Mouse (Mus musculus): ENCODE data around the gene Fam76a. TPM values are rescaled to one million over a fixed set of nuclear protein-coding genes. Genes with fewer than 3 reads are reported as not detected.
A peak's percentile ranks its signal among the peaks of the same experiment; 100 is the strongest.

Fam76a gene
- total and polyA plus RNA-seq, 3 experiments = 13.3 to 45.1 (median 29.5) TPM

- Histone ChIP-seq H3K4me1 (ENCODE audit: control insufficient read depth, insufficient read depth, low read length) (no peaks in the 10 kb centered on the region), H3K36me3 (ENCODE audit: control insufficient read depth, insufficient read depth, low read length) (no peaks in the 10 kb centered on the region; the same call in 1 of the 2 replicates), H3K27me3 (ENCODE audit: control insufficient read depth, insufficient read depth, low read length) (no peaks in the 10 kb centered on the region), H3K79me2 (replicated peaks; ENCODE audit: control insufficient read depth, insufficient read depth, low read length) (0 out of 2 replicates have a peak, but pooled peaks cover 2% of the 10 kb centered on the region), H3K27ac (no peak overlapping the region), H3K4me3 (no peak overlapping the region), H3K9ac (ENCODE audit: low read depth, low read length) (no peak overlapping the region)
- DNase-seq = no peak
- intact Hi-C loops (cut with DNase I) = no loop called here
- TF ChIP-seq CTCF (IDR thresholded peaks at IDR 0.05) = no peak
- no peak for TF ChIP-seq POLR2A (IDR thresholded peaks at IDR 0.05; ENCODE audit: insufficient read depth, low read depth, low read length)
- no peak for TF ChIP-seq EP300 (IDR thresholded peaks at IDR 0.05; ENCODE audit: insufficient read depth, low read depth, low read length)
- WGBS = 78% methylated on average over 6 of the region's 6 CpGs
Observed at GRCm38 (mm10) chr4:132912156-132912555, 10.2 kb downstream of the Fam76a start.

DNA sequence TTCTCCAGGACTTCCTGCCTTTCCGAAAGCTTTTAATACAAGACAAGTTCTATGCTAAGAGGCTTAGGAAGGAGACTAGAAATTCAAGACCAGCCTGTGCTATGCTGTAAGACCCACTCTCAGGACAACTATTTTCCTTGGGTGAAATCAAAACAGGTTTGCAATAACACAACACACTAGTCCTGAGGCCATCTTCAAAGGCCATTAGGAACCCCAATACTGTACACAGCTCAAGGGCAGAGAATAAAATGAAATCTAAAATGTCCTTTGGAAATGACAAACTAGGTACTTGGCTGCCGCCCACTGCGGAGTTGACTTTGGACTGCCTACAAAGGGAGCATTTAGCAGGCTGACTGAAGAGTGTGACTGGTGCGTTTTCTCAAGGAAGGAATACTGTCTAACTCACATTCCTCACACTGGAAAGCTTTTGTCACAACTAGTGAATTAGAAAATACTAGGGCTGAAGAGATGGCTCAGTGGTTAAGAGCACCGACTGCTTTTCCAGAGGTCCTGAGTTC is 16.5 kb downstream of the Fam76a start:
- H3K9ac ChIP-seq (ENCODE audit: low read depth, low read length) = no peak overlapping the region
- TF ChIP-seq POLR2A (IDR thresholded peaks at IDR 0.05; ENCODE audit: insufficient read depth, low read depth, low read length) = no peak
- no peak for TF ChIP-seq EP300 (IDR thresholded peaks at IDR 0.05; ENCODE audit: insufficient read depth, low read depth, low read length)
- TF ChIP-seq CTCF (IDR thresholded peaks at IDR 0.05) = no peak
- no peak for DNase-seq
- no peaks in the 10 kb centered on the region for H3K79me2 ChIP-seq (replicated peaks; ENCODE audit: control insufficient read depth, insufficient read depth, low read length)
- H3K4me3 ChIP-seq = no peak overlapping the region
- H3K27me3 ChIP-seq (ENCODE audit: control insufficient read depth, insufficient read depth, low read length) = no peaks in the 10 kb centered on the region
- peaks cover 16% of the 10 kb centered on the region for H3K36me3 ChIP-seq (ENCODE audit: control insufficient read depth, insufficient read depth, low read length)
- H3K4me1 ChIP-seq (ENCODE audit: control insufficient read depth, insufficient read depth, low read length) = peaks cover 15% of the 10 kb centered on the region
- intact Hi-C loops (cut with DNase I) = loop anchor here (2.0 kb wide), 2 partner anchors 15 to 21 kb away; partner anchors contain the start of gene Stx12
- 58% methylated on average over 5 of the region's 5 CpGs for WGBS
- peak overlapping the region; percentile 87 for H3K27ac ChIP-seq

DNA sequence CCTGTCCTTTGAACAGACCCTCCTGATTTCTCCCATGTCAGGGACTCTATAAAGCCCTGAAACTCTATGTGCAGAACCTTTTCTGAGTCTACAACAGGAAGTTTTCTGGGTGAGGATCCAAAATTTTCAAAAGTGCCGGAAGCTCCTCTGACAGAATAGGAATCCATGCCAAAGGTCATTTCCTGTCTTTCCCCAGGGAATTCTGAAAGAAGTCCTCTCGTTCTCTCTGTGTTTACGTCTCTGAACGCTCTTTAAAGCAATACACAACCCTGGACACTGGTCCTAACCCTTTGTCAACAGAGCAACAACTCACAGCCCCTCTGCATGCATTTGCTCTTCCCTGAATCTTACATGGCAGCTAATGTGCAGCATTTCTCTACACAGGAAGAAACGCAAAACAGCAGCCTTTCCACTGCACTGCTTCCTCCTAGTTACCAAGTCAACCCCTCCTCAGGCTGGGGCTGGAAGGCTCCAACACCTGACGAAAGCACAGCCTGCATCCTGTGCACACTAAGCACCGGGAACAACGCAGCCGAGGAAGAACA is 17.5 kb downstream of the Fam76a start:
- Histone ChIP-seq H3K36me3 (ENCODE audit: control insufficient read depth, insufficient read depth, low read length) (peaks cover 16% of the 10 kb centered on the region), H3K27ac (peak overlapping the region; percentile 87), H3K79me2 (replicated peaks; ENCODE audit: control insufficient read depth, insufficient read depth, low read length) (no peaks in the 10 kb centered on the region), H3K27me3 (ENCODE audit: control insufficient read depth, insufficient read depth, low read length) (no peaks in the 10 kb centered on the region), H3K9ac (ENCODE audit: low read depth, low read length) (peak overlapping the region; percentile 26), H3K4me3 (0 out of 2 replicates have a peak overlapping the region, but pooled peaks have one; percentile 13), H3K4me1 (ENCODE audit: control insufficient read depth, insufficient read depth, low read length) (peaks cover 15% of the 10 kb centered on the region)
- TF ChIP-seq EP300 (IDR thresholded peaks at IDR 0.05; ENCODE audit: insufficient read depth, low read depth, low read length) (peak; percentile 60; the same call in 1 of the 2 replicates), POLR2A (IDR thresholded peaks at IDR 0.05; ENCODE audit: insufficient read depth, low read depth, low read length) (0 out of 2 replicates have a peak, but pooled peaks have one; percentile 1), CTCF (IDR thresholded peaks at IDR 0.05) (no peak)
- intact Hi-C loops (cut with DNase I) = loop anchor here (2.0 kb wide), 1 partner anchor 20 kb away; the partner anchor contains the start of gene Stx12
- 35% methylated on average over 9 of the region's 9 CpGs for WGBS
- DNase-seq = peak; percentile 52 to 60

GRCm38 (mm10) chr4:132904071-132904470 is 18.3 kb downstream of the Fam76a start:
- H3K4me3 ChIP-seq = no peak overlapping the region
- no peaks in the 10 kb centered on the region for H3K27me3 ChIP-seq (ENCODE audit: control insufficient read depth, insufficient read depth, low read length)
- no peak for DNase-seq
- H3K79me2 ChIP-seq (replicated peaks; ENCODE audit: control insufficient read depth, insufficient read depth, low read length) = no peaks in the 10 kb centered on the region
- intact Hi-C loops (cut with DNase I) = loop anchor here (2.0 kb wide), 1 partner anchor 19 kb away; the partner anchor contains the start of gene Stx12
- peaks cover 15% of the 10 kb centered on the region for H3K4me1 ChIP-seq (ENCODE audit: control insufficient read depth, insufficient read depth, low read length)
- H3K9ac ChIP-seq (ENCODE audit: low read depth, low read length) = no peak overlapping the region
- H3K27ac ChIP-seq = peak overlapping the region; percentile 87
- 39% methylated on average over 2 of the region's 2 CpGs for WGBS
- H3K36me3 ChIP-seq (ENCODE audit: control insufficient read depth, insufficient read depth, low read length) = peaks cover 16% of the 10 kb centered on the region
- no peak for TF ChIP-seq EP300 (IDR thresholded peaks at IDR 0.05; ENCODE audit: insufficient read depth, low read depth, low read length)
- no peak for TF ChIP-seq POLR2A (IDR thresholded peaks at IDR 0.05; ENCODE audit: insufficient read depth, low read depth, low read length)
- TF ChIP-seq CTCF (IDR thresholded peaks at IDR 0.05) = no peak

DNA sequence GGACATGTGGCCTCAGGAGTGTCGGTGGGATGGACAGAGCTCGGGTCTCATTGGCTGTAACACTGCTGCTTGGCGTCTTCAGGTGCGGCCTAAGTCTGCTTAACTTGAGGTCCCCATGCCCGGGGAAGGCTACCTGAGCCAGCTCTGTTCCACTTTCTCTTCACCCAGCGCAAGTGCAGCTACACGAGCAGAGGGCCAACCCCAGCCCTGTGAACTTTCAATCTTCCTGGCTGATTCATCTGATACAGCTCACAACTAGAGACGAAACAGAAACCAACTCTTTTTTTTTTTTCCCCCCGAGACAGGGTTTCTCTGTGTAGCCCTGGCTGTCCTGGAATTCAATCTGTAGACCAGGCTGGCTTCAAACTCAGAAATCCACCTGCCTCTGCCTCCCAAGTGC is 24.2 kb downstream of the Fam76a start:
- WGBS = 74% methylated on average over 9 of the region's 9 CpGs
- Histone ChIP-seq H3K9ac (ENCODE audit: low read depth, low read length) (no peak overlapping the region), H3K4me1 (ENCODE audit: control insufficient read depth, insufficient read depth, low read length) (no peaks in the 10 kb centered on the region), H3K36me3 (ENCODE audit: control insufficient read depth, insufficient read depth, low read length) (no peaks in the 10 kb centered on the region), H3K27me3 (ENCODE audit: control insufficient read depth, insufficient read depth, low read length) (no peaks in the 10 kb centered on the region), H3K79me2 (replicated peaks; ENCODE audit: control insufficient read depth, insufficient read depth, low read length) (no peaks in the 10 kb centered on the region), H3K4me3 (no peak overlapping the region), H3K27ac (no peak overlapping the region)
- intact Hi-C loops (cut with DNase I) = no loop called here
- DNase-seq = no peak
- TF ChIP-seq CTCF (IDR thresholded peaks at IDR 0.05) (no peak), EP300 (IDR thresholded peaks at IDR 0.05; ENCODE audit: insufficient read depth, low read depth, low read length) (no peak), POLR2A (IDR thresholded peaks at IDR 0.05; ENCODE audit: insufficient read depth, low read depth, low read length) (no peak)

- 23% methylated on average over 7 of the region's 7 CpGs for WGBS
- intact Hi-C loops (cut with DNase I) = no loop called here
- H3K27ac ChIP-seq = no peak overlapping the region
- no peaks in the 10 kb centered on the region for H3K79me2 ChIP-seq (replicated peaks; ENCODE audit: control insufficient read depth, insufficient read depth, low read length)
- no peaks in the 10 kb centered on the region for H3K27me3 ChIP-seq (ENCODE audit: control insufficient read depth, insufficient read depth, low read length)
- DNase-seq = no peak
- no peaks in the 10 kb centered on the region for H3K36me3 ChIP-seq (ENCODE audit: control insufficient read depth, insufficient read depth, low read length)
- no peak overlapping the region for H3K9ac ChIP-seq (ENCODE audit: low read depth, low read length)
- H3K4me3 ChIP-seq = no peak overlapping the region
- H3K4me1 ChIP-seq (ENCODE audit: control insufficient read depth, insufficient read depth, low read length) = no peaks in the 10 kb centered on the region
- TF ChIP-seq POLR2A (IDR thresholded peaks at IDR 0.05; ENCODE audit: insufficient read depth, low read depth, low read length) (no peak), CTCF (IDR thresholded peaks at IDR 0.05) (no peak), EP300 (IDR thresholded peaks at IDR 0.05; ENCODE audit: insufficient read depth, low read depth, low read length) (no peak)
Observed at GRCm38 (mm10) chr4:132894402-132894801, 28.0 kb downstream of the Fam76a start.
